Mouse (Mus musculus): Measurements from ENCODE around the gene Dennd1a. TPM values are rescaled to one million over a fixed set of nuclear protein-coding genes. Genes with fewer than 3 reads are reported as not detected.
A peak's percentile ranks its signal among the peaks of the same experiment; 100 is the strongest.
"Not testable (repeated sequence)": the region's sequence is repeated elsewhere in the genome, so short reads cannot be mapped to it uniquely, and the experiment has no call there.

Dennd1a gene
- total RNA-seq, 2 experiments from 2014 or later = 31.9 to 32.1 TPM

DNA sequence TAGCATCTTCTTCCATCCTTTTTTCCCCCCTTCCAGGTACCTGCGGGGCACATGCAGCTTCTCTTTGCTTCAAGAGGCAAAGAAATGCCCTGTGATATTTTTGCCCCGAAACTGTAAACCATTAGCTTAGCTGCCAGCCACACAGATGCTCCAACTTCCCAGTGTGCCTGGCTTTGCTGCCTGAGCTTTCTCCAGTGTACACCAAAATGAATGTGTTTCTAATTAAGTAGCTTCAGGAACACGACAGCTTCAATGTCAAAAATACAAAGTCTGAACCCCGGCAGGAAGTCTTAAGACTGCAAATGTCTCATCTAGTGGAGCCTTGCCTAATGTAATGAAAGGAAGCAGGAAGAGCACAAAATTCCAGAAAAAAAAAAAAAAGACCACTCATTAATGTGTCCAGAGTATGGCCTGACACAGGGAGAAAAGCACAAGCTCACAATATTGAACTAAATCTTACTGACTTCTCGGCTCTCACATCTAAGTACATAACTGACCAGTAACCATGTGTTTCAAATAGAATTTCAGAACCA, 301.4 kb downstream of the Dennd1a start:
- no peak for ATAC-seq (ENCODE audit: poor library complexity, severe bottlenecking)

DNA sequence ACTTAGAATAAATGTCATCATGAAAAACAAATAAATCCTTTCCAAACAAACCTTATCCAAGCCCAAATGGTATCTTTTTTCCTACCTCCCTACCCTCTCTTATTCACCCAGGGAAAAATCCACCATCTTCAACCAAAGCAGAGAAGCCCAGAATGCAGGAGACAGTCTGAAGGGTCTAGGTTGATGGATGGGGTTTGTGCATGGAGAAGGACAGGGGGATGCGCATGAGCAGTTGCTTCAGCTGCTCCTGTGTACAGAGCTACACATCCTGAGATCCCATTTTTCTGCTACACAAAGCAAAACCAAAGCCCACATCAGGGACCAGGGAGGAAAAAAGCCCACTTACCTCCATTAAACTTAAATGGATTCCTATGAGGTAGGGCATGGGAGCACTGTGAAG, 304.5 kb downstream of the Dennd1a start:
- ATAC-seq (ENCODE audit: poor library complexity, severe bottlenecking) = no peak

DNA sequence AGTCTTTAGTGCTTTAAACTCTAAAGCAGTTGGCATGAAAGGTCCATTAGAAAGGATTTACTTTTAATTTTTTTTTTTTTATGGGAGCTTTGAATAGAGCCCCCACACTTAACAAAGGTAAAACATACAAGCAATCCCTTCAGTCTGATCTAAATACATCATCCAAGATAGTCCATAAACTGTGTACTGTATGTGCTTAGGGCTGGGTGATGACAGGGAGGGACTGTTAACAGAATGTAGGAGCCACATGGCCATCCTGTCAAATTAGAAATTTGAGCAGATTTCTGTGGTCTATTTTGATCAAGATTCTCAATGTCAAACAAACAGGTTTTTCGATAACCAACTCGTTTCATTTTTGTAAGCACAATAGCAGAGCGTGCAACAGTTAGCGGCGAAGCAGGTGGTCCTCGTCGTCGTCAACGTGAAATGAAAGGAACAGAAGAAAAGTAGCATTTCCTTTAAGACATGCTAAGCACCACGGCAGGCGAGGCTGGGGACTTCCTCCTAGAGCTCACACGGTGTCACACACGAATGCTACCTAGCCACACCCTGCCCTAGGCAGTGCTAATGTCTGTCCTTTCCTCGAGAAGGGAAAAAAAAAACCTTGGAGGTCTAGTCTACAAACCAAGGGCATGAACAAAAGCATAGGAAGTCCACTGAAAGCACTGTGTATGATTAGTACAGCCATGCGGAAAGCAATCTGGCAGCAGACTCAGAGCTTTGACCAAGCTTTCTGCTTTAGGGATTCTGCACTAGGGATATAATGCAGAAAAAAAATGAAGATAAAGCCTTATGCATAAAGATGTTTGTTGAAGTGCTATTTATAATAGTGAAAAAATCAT, 305.4 kb downstream of the Dennd1a start:
- ATAC-seq (ENCODE audit: poor library complexity, severe bottlenecking) = no peak

DNA sequence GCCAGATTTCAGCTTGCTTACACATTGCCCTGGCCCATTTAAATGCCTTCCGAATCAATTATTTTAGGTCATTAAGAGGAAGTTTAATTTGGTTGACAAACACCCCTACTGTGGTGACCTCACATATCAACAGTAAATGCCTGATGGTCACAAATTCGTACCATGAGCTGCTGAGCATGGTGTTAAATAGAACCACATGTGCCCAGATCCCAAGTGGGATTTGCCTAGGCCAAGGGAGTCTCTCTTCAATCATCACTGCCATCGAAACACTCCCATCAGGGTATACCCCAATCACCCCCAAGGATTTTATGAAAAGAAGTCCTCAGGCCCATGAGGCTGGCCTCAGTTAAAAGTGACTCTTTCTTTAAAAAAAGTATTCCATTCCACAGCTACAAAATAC, 313.0 kb downstream of the Dennd1a start:
- no peak for ATAC-seq (ENCODE audit: poor library complexity, severe bottlenecking)

DNA sequence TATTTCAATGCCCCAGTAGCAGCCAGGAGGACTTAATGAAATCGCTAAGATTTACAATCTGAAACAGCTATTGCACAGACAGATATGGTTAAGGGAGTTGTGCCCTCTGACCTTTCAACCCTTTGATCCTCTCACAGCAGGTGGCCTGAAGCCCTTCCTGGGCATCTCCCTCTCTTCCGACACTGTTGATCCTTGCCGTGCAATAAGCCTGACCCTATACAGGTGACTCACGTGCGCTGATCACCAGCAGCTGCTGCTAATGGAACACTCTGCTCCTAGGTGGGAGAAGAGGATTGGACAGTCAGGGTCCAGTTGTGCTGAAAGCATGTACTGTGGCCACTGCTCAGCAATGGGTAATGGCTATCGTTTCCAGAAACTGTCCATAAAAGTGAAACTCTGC, 314.6 kb downstream of the Dennd1a start:
- no peak for ATAC-seq (ENCODE audit: poor library complexity, severe bottlenecking)

DNA sequence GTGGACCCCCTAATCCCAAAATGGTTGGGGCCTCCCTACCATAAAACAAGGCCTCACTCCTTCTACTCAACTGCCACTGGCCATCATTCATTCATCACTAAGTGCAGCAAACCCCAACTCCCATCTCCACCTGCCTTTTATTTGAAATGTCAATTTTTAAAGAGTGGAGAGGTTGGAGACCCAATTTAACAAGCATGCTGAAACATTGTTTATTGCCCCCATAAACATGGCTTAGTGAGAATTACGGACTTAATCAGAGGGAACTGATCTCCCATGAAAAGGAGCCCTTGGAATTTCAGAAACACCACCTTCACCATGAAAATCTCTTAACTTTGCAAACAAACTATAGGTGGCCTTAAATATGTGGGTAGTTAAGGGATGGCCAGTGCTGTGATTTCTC, 315.5 kb downstream of the Dennd1a start:
- no peak for ATAC-seq (ENCODE audit: poor library complexity, severe bottlenecking)

DNA sequence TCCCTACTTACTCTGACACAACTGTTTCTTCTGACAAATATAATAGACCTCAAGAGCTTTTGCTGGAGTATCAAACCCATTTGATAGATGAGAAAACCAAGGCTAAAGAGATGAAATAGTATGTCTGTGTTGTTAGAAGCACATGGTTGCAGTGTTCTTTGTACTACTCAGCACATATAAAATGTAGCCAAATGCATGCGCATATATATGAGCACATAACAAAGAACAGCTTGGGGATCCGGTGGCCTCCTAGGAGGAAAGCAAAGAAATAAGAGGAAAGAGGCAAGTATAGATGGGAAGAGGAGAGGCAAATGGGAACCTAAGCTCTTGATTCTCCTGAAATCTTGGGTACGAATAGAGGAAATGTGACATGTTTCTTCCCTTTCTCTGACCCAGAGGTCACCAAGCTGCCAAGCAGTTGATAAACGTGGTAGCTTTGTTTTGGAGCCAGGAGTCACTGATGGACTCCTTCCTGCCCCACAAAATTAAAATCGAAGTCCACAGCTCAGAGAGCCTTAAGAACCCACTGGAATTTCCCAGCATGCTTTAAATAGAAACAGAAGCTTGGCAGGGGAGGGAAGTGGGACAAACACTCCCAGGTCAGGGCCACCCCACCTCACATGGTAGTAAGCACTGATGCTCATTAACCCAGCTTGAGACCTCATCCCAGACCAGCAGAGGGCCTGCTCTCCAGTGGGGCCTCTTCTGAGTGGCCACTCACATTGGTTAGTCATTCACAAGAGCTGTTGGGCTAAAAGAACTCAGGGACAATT, 317.3 kb downstream of the Dennd1a start:
- ATAC-seq (ENCODE audit: poor library complexity, severe bottlenecking) = no peak

DNA sequence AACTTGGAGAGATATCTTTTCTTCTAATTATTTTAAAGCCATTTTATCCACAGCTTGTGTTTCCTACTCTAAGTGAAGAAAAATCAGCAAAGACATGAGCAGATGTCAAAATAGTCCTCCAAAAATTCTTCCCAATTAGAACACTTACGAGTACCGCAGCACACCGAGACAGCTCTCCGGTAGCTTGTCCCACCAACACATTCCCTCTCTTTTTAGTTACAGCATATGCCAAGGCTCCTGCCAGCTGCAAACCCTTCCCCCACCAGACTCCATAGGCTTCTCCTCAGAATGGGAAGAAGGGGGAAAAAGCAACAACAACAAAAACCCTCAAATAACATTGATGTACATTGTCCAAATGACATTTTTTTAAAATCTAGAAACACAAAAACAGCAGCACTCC, 322.7 kb downstream of the Dennd1a start:
- no peak for ATAC-seq (ENCODE audit: poor library complexity, severe bottlenecking)

DNA sequence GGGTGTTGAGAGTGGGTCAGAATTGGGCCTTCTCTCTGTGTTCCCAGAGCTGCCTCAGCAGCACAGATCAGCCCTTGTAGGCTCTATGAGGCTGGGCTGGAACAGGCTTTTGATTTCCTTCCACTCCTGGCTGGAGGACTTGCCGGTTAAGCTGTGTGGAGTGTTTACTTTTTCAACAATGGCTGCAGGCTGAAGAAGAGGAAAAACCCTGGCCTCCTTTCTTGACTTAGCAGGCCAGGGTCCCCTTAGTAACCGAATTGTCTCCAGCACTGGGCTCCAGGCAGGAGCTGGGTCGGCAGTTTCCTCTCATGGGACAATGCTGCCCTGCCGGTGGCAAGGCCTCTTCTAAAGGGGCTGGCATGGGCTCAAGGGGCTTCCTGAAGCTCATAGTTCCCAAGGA, 323.8 kb downstream of the Dennd1a start:
- ATAC-seq (ENCODE audit: poor library complexity, severe bottlenecking) = no peak

DNA sequence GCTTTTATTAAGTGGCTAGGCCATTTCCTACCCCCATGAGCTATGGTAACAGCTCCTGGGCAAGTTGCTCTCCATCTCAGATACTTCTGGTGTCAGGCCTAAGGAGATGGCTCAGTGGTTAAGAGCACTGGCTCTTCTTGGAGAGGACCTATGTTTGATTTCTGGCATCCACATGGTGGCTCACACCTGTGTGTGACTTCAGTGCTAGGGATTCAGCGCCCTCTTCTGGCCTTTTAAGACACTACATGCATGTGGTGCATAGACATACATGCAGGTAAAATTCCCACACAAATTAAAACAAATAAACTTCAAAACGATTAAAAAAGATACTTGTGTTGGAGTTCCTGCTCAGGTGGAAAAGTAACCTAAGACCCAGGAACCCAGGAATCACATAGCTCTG, 338.8 kb downstream of the Dennd1a start:
- ATAC-seq (ENCODE audit: poor library complexity, severe bottlenecking) = peak; percentile 67

DNA sequence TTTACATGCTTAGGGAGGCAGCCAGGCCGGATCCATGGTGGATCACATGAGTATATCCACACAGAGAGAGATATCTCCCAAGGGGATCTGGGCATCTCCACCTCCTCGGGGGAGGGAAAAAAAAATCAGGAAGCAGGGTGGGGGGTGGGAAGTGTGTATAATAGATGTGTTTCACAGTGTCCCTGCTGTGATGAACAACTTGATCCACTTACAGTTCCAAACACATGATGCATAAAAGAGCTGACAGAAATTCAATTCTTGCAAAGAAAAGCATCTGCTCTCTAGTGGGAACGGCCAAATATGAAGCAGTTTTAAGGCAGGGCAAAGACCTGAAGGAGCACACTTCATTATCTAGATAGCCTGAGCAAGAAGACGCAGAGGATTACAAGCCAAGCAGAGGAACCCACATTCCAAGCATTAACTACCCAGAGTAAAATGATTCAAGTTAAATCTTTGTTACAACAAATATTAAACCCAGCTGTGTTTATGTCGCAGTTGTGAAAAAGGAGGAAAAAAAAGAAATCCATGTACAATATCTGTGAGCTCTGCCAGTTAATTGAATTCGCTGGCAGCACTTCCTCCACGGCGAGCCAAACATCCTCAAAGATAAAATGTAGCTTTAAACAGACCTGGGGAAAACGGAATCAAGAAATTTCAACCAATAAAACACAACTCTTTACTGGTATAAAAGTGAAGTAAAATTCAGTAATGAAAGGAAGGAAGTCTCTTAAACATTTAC, 341.4 kb downstream of the Dennd1a start:
- no peak for ATAC-seq (ENCODE audit: poor library complexity, severe bottlenecking)

DNA sequence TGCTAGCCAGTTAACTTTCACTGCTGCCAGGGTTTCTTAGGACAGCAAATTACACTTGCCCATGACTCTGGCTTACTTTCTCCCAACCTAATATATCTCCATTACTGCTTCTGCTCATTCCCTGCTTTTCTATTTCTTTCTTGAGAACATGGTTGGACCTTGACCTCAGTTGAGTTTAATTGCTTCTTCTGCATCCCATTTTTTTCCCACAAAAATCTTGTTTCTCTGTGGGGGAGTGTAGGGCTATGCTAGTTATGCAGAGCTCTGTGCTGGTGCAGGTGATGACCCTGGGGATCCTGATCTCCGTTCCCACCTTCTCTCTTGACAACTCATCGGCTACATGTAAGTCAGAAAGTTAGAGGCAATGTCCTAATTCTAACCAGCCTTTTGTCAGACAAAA, 344.3 kb downstream of the Dennd1a start:
- no peak for ATAC-seq (ENCODE audit: poor library complexity, severe bottlenecking)

DNA sequence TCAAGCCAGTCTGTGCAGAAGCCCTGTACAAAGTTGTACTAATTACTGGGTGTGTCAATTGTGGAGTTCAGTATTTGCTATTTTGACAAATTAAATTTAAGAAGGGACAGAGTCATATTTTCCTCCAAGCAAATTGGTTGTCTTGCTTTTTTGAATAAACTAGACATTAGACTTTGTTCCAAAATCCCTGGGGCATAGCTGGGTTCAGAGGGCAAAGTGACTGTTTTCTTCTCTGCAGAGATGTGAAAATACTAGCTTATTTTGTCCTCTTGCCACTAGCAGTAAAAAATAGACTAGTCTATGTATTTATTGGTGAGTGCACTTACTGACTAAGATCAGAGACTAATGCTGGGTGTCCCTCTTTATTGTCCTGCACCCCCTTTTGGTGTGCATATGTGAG, 345.4 kb downstream of the Dennd1a start:
- ATAC-seq (ENCODE audit: poor library complexity, severe bottlenecking) = no peak

DNA sequence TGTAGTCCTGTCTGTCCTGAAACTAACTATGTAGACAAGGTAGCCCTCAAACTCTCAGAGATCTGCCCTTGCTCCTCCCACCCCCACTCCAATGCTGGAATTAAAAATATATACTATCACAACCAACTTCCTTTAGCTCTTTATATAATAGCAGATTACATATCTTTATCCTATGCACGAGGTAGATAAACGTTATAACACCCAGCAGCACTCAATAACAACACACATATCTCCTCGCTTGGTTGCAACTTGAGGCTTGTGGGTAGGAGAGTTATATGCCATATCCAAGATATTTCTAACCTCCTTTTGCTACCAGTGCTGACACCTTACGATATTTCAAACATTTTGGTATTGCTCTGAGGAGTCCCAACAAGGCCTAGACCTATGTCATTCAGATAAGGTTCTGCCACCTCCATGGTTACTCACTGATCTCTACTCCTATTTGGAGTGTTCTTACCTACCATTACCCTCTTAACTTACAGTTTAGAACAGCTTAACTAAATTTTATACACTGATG, 346.3 kb downstream of the Dennd1a start:
- no peak for ATAC-seq (ENCODE audit: poor library complexity, severe bottlenecking)

DNA sequence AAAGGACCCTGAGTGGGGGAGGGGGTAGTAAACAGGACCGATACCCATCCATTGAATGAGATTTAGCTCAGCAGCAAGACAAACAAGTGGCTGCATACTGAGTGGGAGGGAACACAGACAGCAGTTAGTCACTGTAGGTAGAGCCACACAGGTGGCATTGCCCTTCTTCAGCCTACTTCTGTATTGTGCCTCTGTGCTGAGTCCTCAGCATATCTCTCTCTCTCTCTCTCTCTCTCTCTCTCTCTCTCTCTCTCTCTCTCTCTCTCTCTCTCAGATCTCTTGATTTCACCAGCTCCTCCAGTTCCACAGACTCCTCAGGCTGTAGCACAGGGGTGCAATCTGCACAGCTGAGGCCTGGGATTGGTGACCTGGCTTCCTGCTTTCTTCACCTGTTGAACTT, 347.2 kb downstream of the Dennd1a start:
- no peak for ATAC-seq (ENCODE audit: poor library complexity, severe bottlenecking)

DNA sequence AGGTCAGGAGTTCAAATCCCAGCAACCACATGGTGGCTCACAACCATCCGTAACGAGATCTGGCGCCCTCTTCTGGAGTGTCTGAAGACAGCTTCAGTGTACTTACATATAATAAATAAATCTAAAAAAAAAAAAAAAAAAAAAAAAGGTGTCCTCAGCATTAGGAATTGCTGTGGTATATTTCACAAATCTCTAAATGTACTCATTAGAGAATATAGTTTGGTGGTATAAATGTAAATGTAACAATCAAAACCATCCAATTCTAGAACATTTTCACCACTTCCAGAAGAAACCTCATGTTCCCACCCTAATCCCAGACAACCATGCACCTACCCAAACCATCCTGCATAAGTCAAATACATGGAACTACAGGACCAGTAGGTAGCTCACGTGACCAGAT, 350.3 kb downstream of the Dennd1a start:
- ATAC-seq (ENCODE audit: poor library complexity, severe bottlenecking) = not testable (repeated sequence)

DNA sequence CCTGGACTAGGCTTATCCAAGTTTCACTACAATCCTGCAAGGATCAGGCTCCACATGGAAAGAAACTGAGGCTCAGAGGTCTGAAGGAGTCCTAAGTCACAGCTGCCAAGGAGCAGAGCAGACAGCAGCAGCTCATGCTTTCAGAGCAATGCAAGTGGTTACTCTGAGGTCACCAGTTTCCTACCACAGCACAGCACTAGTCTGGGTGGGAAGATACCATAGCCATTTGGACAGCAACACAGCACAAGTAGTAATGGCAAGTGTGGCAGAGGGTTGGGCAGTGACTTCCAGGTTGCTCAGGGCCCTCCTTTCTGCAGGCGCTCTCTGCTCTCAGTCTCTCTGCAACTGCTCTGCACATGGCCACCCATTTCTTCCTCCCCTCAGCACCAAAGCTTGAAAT, 354.9 kb downstream of the Dennd1a start:
- no peak for ATAC-seq (ENCODE audit: poor library complexity, severe bottlenecking)

DNA sequence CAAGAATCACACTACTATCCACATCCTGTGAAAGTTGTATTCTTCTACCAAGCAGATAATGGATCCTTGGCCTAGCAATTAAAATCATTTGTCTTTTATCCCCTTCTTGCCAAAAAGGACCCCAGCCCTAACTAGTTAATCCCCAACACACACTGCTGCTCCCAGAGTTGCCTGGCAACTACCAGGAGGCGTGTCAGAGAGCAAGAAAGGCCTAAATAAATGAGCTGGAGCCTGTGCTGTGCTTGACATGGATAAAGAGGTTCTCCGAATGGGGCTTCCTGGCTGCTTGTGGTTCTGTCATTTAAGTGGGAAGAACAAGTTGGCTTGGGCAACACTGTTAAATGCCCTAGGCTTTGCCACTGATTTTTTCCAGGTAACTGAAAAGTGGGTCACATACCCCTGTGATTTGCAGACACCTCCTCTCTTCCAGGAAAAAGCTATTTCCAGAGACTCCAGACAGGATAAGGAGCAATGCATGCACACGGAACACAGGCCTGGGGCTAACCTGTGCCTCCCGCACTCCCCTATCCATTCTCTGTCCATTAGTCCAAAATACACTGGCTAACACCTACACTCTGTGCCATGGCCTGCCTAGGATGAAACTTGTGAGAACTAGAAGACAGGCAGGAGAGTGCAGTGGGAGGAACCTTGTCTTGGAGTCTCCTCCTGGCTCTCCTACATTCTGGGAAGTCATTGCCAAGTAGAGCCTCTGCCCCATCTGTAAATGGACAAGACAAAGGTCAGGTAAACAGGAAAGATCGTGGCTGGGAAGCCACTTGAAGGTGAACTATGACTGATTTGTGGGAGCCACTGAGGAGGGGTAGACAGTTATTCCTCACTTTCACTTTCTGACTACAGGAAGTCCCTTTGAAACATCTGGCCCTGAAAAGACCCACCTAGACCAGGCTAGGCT, 355.9 kb downstream of the Dennd1a start:
- ATAC-seq (ENCODE audit: poor library complexity, severe bottlenecking) = no peak

DNA sequence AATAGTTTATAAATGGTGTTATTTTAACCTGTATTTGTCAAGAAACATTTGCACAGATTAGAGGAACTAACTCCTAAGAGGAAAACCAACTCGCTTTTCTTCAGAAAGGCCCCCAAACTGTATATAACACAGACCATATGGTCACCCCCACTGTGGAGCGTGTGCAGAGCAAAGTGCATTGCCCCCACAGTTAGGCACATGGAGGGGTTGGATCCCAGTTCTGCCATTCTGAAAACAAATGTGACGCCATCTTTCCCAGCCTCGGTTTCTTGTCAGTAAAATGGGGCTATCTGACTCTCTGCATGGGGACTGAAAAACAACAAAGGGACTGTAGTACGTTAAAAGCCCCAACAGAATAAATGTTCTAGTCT, 361.1 kb downstream of the Dennd1a start:
- no peak for ATAC-seq (ENCODE audit: poor library complexity, severe bottlenecking)

Data from megakaryocyte, adult 5-6 weeks (primary cell).